Mouse (Mus musculus): ENCODE data around the gene Chil1.
A peak's percentile ranks its signal among the peaks of the same experiment; 100 is the strongest.

Gene Chil1

DNA sequence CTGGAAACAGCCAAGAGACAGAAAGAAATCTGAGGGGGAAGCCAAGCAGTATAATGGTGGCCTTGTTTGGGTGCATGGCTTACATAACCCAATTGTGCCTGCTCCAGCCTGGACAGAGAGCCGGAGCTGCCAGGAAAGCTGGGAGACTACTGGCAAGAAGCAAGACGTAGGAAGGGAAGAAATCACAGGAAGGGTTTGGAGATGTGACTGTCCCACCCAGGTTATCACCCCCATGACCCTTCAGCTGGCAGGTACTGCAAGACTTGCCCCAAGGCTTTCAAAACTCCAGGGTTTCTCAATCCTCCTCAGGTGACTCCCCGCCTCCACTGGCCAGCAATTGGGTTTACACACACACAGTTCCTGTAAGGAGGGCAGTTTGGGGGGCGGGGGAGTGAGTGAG is at the start of gene Chil1:
TSS of gene Chil1 (plus strand) at position 152 of the 400 bp plus-strand sequence.
- no peak for DNase-seq

DNA sequence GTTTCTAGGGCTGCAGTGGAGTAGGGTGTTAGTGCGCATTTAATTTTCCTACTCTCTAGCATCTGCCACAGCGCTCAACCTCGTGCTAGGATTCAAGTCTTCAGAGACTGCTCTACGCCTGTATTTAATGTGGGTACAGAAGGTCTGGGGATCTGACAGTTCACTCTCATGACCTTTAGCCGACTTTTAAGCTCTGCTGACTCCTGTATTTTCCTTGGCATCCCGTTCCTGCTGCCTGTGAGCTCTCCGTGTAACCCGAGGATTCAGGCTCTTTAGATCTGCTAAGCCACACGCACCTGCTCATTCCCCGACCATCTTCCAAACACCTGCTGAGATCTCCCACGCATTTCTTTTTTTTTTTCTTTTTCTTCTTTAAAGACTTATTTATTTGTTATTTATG is 48.7 kb upstream of the Chil1 start:
- peak; percentile 49 to 68 for DNase-seq

DNA sequence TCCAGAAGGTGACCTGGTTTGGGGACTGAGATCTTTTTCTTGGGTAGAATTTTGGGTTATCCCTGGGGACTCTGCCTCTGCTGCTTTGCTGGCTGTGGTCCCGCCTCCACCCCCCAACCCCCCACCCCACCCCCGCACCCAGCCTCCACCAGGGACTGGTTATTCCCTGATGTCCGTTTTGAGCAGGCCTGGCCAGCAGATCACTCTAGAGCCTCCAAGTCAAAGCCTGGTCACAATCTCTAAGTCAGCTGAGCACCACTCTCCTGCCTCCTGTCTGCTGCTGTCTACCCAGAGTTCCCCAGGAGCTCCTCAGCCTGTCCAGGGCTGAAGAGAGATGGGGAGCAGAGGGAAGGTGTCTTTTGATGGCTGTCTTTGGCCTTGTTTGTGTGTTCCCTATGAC is 45.6 kb upstream of the Chil1 start:
- no peak for DNase-seq

DNA sequence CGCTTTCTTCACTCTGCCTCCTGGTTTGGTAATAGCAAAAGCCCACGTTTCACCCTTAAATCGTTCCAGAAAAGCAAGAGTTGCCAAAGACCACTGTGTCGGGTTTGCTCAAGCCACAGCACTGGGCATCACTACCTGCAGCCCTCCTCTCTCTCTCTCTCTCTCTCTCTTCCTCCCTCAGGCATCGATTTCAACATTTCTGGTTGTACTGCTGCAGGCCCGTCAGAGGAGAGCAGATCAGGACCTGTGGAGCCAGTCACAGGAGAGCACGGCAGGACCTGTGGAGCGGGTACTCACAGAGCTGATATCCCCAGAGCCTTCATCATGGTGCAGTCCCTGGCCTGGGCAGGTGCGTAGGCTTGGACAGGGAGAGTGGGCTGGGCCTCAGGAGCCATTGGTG is 43.6 kb upstream of the Chil1 start:
- DNase-seq = no peak

DNA sequence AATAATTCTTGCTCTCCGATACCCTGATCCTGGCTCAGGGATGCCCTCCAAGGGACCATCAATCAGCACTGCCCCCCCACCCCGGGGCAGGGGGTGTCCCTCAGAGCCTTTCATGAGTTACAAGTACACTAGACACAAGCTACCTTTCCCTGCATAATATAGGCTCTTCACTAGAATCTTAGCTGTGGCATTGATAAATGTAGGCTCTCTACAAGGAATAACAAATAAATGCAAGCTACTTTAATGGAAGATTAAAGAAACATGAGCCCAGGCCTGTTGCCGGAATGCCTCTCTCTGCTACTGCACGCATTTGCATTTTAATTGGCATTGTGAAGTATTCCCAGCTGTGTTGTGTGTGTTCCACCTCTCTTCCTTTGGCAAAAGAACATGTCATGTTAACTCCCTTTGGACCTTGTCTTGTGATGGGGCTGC is 39.6 kb upstream of the Chil1 start:
- no peak for DNase-seq

DNA sequence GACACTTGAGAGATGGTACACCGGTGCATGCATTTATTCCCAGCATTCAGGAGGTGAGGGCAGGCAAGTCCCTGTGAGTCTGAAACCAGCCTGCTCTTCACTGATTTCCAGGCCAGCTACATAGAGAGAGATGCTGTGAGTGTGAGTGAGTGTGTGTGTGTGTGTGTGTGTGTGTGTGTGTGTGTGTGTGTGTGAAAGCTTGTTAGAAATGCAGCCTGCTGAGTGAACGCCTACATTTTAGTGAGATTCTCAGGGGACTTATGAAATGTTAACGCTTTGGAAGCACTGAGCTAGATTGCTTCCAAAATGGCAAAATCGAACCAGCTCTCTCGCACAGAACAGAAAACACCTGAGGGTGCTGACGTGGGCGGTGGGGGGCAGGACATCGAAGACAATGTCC is 35.9 kb upstream of the Chil1 start:
- no peak for DNase-seq

DNA sequence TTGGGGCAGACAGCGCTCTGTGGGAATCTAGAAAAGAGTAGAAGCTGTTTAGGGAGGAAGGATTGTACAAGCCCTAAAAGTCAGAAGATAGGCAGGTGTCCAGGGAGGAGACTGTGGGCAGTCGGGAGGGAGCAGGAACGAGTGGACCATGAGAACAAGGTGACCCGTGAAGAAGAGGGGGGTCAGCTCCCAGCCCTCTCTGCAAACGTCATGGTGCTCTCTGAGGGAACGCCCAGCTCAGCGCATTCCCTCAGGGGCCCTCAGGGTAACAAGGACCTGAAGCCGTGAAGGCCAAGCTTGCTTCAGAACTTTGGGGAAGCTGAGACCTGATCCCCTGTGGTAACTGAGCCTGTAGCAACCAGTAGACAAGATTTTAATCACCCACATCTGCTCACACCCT is 31.9 kb upstream of the Chil1 start:
- DNase-seq = no peak

DNA sequence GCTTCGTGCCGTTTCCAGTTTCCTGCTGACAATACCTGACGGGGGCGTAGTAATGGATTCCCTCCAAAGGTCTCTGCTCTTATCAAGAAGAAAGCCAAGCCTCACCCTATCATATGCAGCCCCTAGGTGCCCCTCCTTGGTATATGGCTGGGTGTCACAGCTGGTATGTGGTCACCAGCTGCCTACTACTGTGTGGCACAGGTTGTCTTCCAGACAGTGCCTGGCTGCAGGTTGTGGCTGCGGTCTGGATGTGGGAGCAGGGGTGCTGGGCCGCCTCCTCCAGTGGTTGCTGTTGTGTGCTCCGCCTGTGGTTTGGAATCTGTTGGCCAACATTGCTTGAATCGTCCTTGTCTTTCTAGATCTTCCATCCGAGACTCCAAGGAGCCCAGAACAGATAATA is 31.2 kb upstream of the Chil1 start:
- no peak for DNase-seq

DNA sequence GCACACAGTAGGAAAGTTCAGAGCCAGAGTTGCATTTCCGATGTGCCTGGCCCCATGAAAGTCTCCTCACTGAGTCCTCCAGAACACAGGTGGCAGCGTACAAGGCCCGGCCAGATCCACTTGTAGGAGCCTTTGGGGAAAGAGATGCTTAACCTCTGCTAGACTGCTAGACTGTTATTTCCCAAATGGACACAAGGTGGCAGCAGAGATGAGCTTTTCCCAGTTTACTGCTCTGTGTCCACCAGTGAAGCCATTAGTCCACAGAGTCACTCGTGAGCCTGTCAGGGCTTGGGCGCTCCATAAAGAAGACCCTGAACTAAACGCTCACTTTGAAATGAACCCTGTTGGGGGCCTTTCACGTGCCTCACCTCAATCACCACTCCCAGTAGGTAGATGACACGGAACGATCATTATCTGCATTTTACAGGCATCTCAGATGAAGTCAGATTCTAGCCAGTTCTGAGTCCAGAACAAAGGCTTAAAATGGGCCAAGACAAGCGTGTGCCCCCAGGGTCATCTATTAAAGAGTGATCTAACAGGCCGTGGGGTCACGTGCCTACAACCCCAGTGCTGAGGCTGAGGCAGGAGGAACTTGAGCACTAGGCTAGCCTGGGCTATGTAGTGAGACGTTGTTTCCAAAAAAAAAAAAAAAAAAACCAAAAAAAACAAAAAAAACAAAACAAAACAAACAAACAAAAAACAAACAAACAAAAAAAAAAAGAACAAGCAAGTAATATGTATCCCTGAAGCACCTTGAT is 30.1 kb upstream of the Chil1 start:
- DNase-seq = peak; percentile 70 to 85

DNA sequence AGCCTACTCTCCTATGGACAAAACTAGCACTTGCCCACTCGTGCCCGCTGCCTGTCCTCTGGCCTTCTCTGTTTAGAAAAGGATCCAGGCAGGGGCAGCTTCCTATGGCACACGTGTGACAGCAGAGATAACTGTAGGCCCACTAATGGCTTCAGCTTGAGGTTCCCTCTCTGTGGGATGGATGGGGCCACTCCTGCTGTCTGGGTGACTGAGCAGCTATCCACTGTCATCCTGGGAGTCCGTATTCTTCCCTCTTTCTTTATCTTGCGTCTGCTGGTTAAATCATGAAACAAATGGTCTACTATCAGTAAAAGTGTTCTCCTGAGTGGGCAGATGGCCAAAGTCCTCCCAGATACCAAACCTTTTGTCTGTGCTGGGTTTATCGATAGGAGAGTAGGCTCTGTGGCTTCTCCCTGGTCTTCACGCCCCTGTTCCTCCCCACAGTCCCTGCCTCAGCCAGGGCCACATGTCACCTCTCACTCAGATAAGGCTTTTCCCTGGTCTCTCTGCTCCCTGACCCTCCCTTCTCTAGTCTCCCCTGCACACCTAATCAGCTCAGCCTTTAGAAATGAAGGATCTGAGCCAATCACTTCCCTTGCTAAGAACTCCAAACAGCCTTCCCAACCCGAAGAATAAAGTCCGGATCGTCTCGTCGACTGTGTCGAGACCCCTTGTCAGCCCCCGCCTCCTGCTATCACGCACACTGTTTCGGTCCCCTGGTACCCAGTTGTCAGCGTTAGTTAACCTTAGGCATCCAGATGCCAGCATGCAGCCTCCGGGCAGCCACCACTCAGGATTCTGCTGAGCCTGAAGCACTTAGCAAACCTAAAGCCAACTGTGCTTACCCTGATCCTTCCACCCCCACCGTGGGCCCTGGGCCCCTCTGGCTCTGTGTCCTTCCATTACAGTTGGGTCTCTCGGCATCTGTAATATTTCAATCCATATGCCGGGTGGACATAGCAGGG is 29.1 kb upstream of the Chil1 start:
- no peak for DNase-seq

DNA sequence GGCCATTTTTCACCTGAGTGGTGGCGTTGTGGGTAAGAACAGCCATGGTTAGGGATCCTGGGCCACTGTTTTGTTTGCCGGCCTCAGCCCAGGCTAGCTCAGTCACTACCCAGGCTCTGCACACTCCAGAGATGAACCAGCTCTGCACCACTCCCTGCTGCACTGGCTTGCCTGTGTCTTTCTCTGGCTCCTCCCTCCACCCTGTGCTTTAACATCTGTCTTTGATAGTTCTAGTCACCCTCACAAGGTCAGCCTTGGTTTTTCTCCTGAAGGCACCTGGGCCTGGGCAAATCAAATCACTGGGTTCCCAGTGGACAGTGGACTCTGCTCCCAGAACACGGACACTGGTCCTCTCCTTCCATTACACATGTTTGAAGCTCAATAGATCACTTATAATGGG is 27.9 kb upstream of the Chil1 start:
- no peak for DNase-seq

DNA sequence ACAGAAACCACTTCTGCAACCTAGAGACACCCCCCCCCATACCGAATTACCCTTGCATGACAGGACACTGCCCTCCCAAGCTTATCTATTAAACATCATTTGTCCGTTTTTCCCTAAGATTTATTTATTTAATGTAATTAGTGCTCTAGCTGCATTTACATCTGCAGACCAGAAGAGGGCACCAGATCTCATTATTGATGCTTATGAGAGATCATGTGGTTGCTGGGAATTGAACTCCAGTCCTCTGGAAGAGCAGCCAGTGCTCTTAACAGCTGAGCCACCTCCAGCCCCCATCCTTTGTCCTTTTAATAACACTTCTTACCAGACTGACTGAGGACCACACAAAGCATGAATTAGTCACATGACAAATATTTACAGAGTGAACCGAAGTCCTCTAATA is 27.3 kb upstream of the Chil1 start:
- no peak for DNase-seq

DNA sequence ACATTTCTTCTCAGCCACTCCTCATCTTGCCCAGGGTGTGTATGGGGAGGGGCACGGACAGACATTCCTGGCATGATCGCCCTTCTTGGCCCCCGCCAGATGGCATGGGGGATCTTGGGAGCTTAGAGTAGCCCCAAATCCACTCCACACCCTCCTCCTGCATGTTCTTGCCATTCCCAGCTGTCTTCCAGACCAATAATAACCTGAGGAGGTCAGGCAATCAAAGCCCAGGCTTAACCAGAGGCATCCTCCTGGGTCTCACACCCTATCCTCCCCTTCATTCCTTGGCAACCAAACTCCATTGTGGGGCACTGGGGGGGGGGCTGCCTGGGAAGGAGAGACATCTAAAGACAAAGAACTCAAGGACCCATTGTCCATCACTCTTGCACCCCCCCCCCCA is 21.6 kb upstream of the Chil1 start:
- DNase-seq = no peak

DNA sequence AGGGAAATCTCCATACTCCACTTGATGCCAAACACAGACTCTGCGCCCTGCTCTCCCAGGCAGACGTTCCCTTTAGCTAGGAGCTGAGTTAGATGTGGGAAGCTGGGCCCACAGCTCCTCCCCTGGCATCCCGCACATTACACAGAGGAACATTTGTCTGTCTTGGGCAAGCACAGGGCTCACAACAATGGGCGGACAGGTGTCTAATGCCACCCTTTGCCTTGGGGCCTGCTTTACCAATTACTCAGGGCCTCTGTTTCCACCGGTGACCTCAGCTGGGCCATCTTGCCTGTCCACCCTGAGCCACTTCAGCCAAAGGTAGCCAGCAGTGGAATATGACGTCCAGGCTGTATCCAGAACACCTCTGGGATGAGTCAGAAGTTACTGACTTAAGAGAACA is 20.6 kb upstream of the Chil1 start:
- DNase-seq = no peak

DNA sequence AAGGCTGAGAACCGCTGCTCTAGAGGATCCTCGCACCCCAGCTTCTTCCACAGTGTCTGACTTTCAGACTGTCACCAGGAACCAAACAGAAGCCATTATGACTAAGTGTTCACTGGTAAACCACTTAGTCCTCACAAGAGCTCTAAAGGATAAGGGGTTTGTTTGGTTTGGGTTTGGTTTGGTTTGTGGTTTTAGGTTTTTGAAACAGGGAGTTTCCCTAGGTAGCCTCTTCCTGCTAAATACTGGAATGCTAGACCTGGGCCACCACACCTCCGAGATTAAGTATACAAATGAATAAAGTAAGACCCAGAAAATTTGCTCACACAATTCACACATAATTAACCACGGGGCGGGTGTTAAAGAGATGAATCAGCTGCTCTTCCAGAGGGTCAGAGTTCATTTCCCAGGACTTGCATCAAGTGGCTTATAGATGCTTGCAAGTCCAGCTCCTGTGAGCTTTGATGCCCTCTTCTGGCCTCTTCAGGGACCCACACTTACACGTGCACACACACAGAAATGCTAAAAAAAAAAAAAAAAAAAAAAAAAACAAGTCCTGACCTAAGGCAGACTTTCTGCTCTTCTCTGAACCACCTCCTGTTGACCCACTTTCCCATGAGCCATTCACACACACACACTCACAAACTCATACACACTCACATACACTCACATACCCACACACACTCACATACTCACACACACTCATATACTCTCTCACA is 19.3 kb upstream of the Chil1 start:
- no peak for DNase-seq

DNA sequence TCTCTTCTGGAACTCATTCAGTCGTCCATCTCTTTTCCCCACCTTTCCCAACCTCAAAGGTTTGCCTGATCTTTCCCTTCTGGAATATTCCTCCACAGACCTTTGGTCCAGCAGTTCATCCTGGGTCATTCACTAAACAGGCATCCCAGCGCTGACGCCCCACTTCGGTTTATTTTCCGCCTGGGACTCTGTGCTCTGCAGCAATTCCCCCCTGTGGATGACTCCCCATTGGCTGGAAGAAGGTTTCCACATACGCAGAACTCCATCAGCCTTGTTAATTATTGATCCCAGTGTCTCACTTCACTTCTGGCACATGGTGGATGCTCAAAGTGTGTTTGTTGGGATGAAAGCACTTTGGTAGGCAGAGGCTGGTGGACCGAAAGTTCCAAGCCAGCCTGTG is 18.5 kb upstream of the Chil1 start:
- peak; percentile 25 to 71 for DNase-seq

DNA sequence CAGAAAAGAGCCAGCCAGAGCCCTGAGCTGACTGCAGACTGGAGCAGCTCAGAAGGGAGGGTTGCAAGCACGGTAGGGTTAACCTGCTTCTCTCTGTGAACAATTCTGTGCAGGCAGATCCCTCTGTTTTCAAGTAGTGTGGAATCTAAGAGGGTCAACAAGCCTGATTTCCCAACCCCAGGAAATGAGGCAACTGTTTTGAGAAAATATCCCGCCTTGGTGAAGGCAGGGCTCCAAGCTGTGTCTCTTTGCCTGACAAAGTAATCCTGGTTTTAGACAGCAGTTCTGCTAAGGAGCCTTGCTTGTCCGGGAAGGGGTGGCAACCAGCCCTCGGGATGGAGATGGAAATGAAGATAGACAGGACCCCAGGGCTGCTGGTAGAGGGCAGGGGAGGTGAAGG is 17.5 kb upstream of the Chil1 start:
- no peak for DNase-seq

DNA sequence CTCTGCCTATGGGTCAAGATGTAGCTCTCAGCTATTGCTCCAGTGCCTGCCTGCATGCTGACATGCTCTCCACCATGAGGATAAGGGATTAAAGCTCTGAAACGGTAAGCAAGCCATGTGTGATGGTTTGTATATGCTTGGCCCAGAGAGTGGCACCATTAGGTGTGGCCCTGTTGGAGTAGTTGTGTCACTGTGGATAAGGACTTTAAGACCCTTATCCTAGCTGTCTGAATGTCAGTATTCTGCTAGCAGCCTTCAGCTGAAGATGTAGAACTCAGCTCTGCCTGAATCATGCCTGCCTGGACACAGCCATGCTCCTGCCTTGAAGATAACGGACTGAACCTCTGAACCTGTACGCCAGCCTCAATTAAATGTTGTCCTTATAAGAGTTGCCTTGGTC is 15.4 kb upstream of the Chil1 start:
- no peak for DNase-seq

DNA sequence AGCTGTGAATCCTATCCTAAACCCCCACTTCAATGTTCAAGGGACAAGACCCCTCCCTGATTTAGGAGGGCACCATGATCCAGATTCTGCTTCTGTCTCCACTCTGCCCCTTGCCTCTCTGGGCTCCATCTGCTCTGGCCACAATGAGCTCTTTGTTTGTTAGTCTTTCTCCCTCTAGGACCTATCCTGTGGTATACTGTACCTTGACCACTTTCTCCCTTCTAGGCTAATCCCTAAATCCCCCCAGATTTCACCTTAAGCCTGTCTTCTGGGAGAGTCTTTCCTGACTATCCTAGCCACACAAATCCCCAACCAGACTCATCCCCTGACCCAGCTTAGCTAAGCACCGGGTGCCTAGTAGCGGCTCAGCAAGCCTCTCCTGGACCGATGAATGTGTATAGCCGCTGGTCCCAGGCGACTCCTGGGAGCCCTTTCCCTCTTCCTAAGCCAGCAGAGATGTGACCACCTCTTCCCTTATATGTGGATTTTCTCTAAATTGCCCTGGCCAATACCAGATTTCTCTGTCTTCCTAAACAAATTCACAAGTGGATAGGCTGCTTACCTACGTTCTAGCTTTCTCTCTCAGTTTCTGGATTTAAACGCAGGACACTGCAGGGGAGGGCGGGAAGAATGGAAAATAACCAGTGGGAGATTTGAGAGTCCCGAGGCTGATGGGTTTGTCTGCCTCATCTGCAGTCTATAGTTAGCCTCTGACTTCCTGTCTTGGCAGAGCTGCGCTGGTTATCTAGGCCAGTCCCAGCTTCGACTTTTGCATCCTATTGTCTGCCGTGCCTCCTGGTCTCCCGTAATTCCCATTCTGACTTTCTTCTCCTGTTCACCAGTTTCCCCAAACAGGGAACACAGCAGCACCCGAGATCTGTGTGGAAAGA is 14.3 kb upstream of the Chil1 start:
- no peak for DNase-seq

DNA sequence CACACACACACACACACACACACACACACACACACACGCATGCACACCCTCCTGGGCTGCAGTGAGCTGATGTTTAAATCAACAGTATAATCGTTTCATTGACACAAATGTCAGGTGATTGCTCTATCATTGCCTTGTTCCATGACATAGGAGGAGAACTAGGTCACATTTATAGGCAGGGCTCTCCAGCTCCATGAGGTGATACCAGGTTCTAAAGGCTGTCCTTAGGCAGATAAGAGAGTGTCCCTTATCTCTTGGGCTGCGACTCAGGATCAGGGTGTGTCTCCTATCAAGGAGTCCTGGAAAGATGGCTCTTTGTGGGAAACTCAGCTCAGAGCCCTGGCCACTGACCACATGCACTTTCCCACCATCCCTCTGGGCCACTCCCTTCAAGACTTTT is 13.4 kb upstream of the Chil1 start:
- no peak for DNase-seq

DNA sequence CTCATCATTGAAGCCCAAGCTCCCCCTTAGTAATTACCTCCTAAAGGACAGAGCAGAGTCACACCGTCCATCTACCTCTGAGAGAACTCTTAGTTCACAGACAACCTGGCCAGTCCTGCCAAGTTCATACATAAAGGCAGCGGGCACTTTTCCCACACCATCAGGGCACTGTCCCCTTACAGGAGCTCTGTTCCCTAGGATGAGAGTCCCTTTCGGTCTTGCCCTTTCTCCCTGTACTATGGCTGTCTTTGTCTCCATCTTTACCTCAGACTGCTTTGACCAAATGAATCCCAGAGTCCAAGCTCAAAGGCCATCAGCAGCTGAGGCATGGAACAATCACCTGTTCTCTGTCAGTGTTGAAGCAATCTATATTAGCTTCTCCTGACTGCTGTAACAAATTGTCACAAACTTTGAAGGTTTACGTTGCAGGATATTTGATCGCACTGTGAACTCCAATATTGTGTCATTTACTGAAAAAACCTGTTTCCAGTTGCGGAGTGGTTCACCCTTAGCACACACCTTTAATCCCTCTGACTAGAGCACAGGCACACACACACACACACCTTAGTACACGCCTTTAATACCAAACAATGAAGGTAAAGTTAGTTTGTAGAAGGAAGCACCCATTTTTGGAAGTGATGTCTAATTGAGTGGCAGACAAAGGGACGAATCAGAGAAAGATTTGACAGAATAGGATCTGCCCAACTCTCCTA is 12.8 kb upstream of the Chil1 start:
- no peak for DNase-seq

DNA sequence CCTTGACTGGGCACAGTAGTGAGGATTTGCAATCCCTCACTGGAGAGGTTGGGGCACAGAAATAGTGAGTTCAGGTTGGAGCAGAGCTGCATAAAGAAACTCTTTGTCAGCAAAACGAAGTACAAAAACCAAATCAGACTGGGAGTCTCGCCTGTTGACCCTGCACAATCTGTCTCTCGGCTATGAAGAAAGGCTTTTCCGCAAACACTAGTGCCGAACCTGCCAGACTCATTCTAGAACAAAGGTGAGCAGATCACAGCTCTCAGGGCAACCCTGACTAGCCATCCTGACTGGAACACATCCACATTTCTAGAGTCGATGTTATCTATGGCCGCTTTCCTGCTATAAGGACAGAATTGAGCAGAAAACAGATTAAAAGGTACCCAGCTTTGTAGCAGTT is 8.9 kb upstream of the Chil1 start:
- no peak for DNase-seq
